In genomic region chr1:36683810-36684467, GRCm38 (mm10) we compare ENCODE assay signal across 8 mouse cellular contexts. TPM values are rescaled to one million over a fixed set of nuclear protein-coding genes. Genes with fewer than 3 reads are reported as not detected.
DNase-seq lines count a peak whose midpoint lies in the region; ATAC-seq and TF ChIP-seq lines count a peak whose summit lies in the region.

No protein-coding gene starts in this region.

- DNase-seq in adipocyte (ENCODE audit: low spot score), result peak; percentile 85
- peak; percentile 71 for DNase-seq in gastrocnemius, postnatal 10 days
- peak; percentile 61 to 77 for DNase-seq in left cerebral cortex, postnatal 36 days (ENCODE audit: low spot score in 2 of 2)
- DNase-seq in skeletal muscle tissue, adult 2 months (ENCODE audit: low read depth, low spot score), result peak; percentile 68
- DNase-seq in yolk sac, embryonic 10.5 days (ENCODE audit: low spot score), result peak; percentile 48

- H3K9ac ChIP-seq in intestine, postnatal 0 days (ENCODE audit: low read depth, low read length), result no peak overlapping the region
- no peak overlapping the region for H3K9ac ChIP-seq in midbrain, embryonic 12.5 days (replicated peaks)

- no peaks in the 10 kb centered on the region for H3K36me3 ChIP-seq in intestine, postnatal 0 days (ENCODE audit: control insufficient read depth, insufficient read depth)
- no peaks in the 10 kb centered on the region for H3K36me3 ChIP-seq in midbrain, embryonic 12.5 days

- ATAC-seq in common myeloid progenitor, adult 5-6 weeks (replicated peaks; ENCODE audit: low read depth, poor library complexity, severe bottlenecking), result peak; percentile 99
- peak; percentile 63 for ATAC-seq in intestine, postnatal 0 days
- peak; percentile 73; the same call in 1 of the 2 replicates for ATAC-seq in midbrain, embryonic 12.5 days (ENCODE audit: low FRiP score, low read depth)

- H3K27me3 ChIP-seq in intestine, postnatal 0 days (replicated peaks; ENCODE audit: control insufficient read depth, insufficient read depth, low read length), result no peaks in the 10 kb centered on the region
- H3K27me3 ChIP-seq in midbrain, embryonic 12.5 days, result no peaks in the 10 kb centered on the region

- 7% methylated on average over 13 of the region's 13 CpGs for WGBS in intestine, postnatal 0 days
- 16% methylated on average over 13 of the region's 13 CpGs for WGBS in midbrain, embryonic 12.5 days

- H3K9me3 ChIP-seq in intestine, postnatal 0 days (ENCODE audit: control insufficient read depth), result no peaks in the 10 kb centered on the region
- H3K9me3 ChIP-seq in midbrain, embryonic 12.5 days, result no peaks in the 10 kb centered on the region

- H3K27ac ChIP-seq in intestine, postnatal 0 days (ENCODE audit: low read depth, low read length), result no peak overlapping the region
- no peak overlapping the region for H3K27ac ChIP-seq in midbrain, embryonic 12.5 days (replicated peaks)

- TF ChIP-seq CTCF in intestine, postnatal 0 days (IDR thresholded peaks at IDR 0.05; ENCODE audit: low read depth), result peak; percentile 98

- no peaks in the 10 kb centered on the region for H3K4me1 ChIP-seq in intestine, postnatal 0 days (replicated peaks; ENCODE audit: control insufficient read depth, insufficient read depth, low read length)
- H3K4me1 ChIP-seq in midbrain, embryonic 12.5 days, result peaks cover 10% of the 10 kb centered on the region; the same call in 1 of the 2 replicates

- intact Hi-C loops in left cerebral cortex, postnatal 36 days (cut with DNase I), result loop anchor here (2.0 kb wide), 1 partner anchor 137 kb away; the partner anchor contains the start of gene Ankrd39

- no peak overlapping the region for H3K4me3 ChIP-seq in intestine, postnatal 0 days (ENCODE audit: low read depth, low read length)
- no peak overlapping the region for H3K4me3 ChIP-seq in midbrain, embryonic 12.5 days

- no peak overlapping the region for H3K4me2 ChIP-seq in intestine, postnatal 0 days (replicated peaks; ENCODE audit: low read depth)
- no peak overlapping the region for H3K4me2 ChIP-seq in midbrain, embryonic 12.5 days (replicated peaks)

RNA-seq across cellular contexts. Expression of gene Fam178b, which starts 1.0 kb away (rescaled TPM):
- total RNA-seq in common myeloid progenitor, adult 5-6 weeks (2017), result 0.87 TPM in 1 of 2 replicates, not detected in the other
- total RNA-seq in gastrocnemius, postnatal 10 days (2021), result 1 to 10 TPM; 3.0 to 3.1 TPM
- polyA plus RNA-seq in intestine, postnatal 0 days (2015; fragmentation: Nextera tagmentation; extraction: Ambion mirVana), result 0.65 and 0.87 TPM in 2 replicates
- not detected for total RNA-seq in left cerebral cortex, postnatal 36 days (2021)
- polyA plus RNA-seq in midbrain, embryonic 12.5 days (2016; fragmentation: Nextera tagmentation; extraction: Ambion mirVana), result not detected in 2 replicates

RNA-seq across cellular contexts. Expression of gene Cox5b, which starts 7.3 kb away (rescaled TPM):
- 326 and 756 TPM in 2 replicates for total RNA-seq in common myeloid progenitor, adult 5-6 weeks (2017)
- total RNA-seq in gastrocnemius, postnatal 10 days (2021), result 1,000 to 10,000 TPM; 1,243 to 1,338 TPM
- polyA plus RNA-seq in intestine, postnatal 0 days (2015; fragmentation: Nextera tagmentation; extraction: Ambion mirVana), result 1,149 and 1,162 TPM in 2 replicates
- total RNA-seq in left cerebral cortex, postnatal 36 days (2021), result 100 to 1,000 TPM; 579 to 668 TPM
- polyA plus RNA-seq in midbrain, embryonic 12.5 days (2016; fragmentation: Nextera tagmentation; extraction: Ambion mirVana), result 466 and 473 TPM in 2 replicates

RNA-seq across cellular contexts. Expression of gene 4933424G06Rik, which starts 26.0 kb away (rescaled TPM):
- not detected in 2 replicates for total RNA-seq in common myeloid progenitor, adult 5-6 weeks (2017)
- total RNA-seq in gastrocnemius, postnatal 10 days (2021), result not detected
- not detected in 2 replicates for polyA plus RNA-seq in intestine, postnatal 0 days (2015; fragmentation: Nextera tagmentation; extraction: Ambion mirVana)
- total RNA-seq in left cerebral cortex, postnatal 36 days (2021), result 1 to 10 TPM; 1.1 to 2.6 TPM
- polyA plus RNA-seq in midbrain, embryonic 12.5 days (2016; fragmentation: Nextera tagmentation; extraction: Ambion mirVana), result 0.27 TPM in 2 replicates

RNA-seq across cellular contexts. Expression of gene Actr1b, which starts 30.3 kb away (rescaled TPM):
- total RNA-seq in common myeloid progenitor, adult 5-6 weeks (2017), result 40.1 and 42.2 TPM in 2 replicates
- 100 to 1,000 TPM; 134 to 146 TPM for total RNA-seq in gastrocnemius, postnatal 10 days (2021)
- 50.3 and 57.0 TPM in 2 replicates for polyA plus RNA-seq in intestine, postnatal 0 days (2015; fragmentation: Nextera tagmentation; extraction: Ambion mirVana)
- 100 to 1,000 TPM; 336 to 347 TPM for total RNA-seq in left cerebral cortex, postnatal 36 days (2021)
- polyA plus RNA-seq in midbrain, embryonic 12.5 days (2016; fragmentation: Nextera tagmentation; extraction: Ambion mirVana), result 109 and 118 TPM in 2 replicates
